Mouse (Mus musculus) heart, postnatal 0 days (tissue): ENCODE measurements around the gene Cox7a2l.
A peak's percentile ranks its signal among the peaks of the same experiment; 100 is the strongest.

Experiments used
- CTCF ChIP-seq: IDR thresholded peaks from 2 replicates; pipeline ENCODE4 v1.5.1; 2016; ENCODE audit warnings: antibody characterized with exemption, control low read depth, low read depth
- EP300 ChIP-seq: IDR thresholded peaks from 2 replicates; pipeline ENCODE4 v1.6.1; 2016; ENCODE audit warnings: antibody characterized with exemption, low read depth

- peak; percentile 52 for TF ChIP-seq CTCF
- no peak for TF ChIP-seq EP300
These were observed 46.6 kb upstream of the Cox7a2l start for GRCm38 (mm10) chr17:83563703-83564111.
